Mouse (Mus musculus) urinary bladder, adult 18-20 months (tissue): ENCODE data around the gene Iqcb1.
A peak's percentile ranks its signal among the peaks of the same experiment; 100 is the strongest.

ENCODE experiments used
- DNase-seq, 2 experiments: peaks; one replicate each; pipeline ENCODE4 v3.0.0; 2022; ENCODE audit warnings: low spot score in 2 of 2, mixed read lengths in 2 of 2

Iqcb1 gene

DNA sequence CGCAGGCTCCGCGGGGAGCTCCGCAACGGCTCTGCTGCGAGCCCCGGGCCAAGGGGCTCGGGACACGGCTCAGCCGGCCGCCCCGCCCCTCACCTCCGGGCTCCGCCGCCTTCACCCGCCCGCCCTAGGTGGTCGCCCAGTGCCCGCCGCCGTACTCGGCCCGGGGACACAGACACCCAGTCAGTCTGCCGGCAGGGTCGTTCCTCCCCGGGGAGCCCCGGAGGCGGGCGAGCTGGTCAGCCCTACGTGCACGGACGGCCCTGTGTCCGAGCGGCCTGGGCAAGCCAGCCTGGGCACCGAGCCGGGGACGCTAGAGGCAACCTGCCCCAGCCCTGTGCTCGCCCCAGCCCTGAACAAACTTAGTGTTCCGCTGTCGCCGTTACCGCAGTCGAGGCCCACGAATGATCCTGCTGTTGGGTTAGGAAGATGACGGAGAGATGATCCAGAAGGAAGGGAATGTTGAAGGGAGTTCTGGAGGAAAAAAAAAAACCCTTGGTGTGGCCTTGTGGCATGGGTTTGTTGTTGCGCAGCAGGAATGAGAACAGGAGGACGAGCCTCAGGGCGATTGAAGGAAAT lies 47.2 kb downstream of the Iqcb1 start:
- peak in 1 of 2 experiments; percentile 81 for DNase-seq

DNA sequence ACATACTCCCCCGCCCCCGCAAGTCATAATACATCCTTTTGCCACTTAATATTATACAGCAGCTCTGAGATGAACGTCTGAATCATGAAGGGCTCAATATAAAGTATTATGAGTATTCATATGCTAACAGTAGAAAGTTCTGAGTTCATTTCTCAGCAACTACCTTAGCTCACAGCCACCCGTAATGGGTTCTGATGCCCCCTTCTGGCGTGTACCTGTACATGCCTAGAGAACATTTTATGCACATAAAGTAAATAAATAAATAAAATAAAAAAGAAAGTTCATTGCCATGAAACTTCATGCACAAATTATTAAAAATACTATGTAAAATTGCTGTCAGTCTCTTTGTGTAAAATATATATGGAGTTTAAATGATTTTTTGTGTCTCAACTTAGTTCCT lies 49.1 kb downstream of the Iqcb1 start:
- no peak for DNase-seq

DNA sequence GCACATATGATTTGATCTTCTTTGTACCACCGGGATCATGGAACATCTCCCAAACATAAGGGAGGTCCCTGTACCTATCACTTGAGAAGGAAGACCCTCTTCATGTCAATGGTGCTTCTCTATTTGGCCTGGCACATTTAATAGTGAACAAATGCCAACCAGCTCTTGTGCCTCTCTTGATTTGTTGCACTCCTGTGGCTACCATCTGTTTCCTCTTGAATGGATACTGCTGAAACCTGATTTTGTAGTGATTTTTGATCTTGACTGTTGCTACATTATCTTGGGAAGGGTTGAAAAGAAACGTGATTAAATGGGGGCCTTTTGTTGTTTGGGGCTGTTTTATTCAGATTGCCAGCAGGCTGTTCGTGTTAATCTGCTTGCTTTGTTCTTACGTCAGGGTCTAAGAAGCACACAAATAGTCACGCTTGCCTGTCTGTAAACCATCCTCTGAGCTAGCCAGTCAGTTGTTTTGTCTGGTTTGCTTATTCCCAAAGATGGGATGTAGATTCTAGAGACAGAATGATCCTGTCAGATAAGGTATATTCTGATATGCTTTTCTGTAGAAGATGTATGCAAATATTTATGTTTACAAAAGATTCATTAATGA lies 54.7 kb downstream of the Iqcb1 start:
- DNase-seq, result no peak

DNA sequence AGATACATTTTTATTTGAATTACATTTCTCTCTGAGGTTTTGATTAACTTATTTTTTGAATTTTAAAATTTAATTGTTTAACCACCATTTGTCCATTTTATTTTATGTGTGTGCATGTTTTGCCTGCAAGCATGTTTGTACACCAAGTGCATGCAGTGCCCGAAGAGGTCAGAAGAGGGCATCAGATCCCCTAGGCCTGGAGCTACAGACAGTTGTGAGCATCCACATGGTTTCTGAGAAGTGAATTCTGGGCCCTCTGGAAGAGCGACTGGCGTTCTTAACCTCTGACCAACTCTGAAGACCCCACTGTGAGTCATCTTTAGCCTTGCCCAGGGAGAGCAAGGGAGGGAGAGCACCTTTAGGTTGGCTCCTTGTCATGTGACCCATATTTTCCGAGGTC lies 56.7 kb downstream of the Iqcb1 start:
- no peak for DNase-seq

DNA sequence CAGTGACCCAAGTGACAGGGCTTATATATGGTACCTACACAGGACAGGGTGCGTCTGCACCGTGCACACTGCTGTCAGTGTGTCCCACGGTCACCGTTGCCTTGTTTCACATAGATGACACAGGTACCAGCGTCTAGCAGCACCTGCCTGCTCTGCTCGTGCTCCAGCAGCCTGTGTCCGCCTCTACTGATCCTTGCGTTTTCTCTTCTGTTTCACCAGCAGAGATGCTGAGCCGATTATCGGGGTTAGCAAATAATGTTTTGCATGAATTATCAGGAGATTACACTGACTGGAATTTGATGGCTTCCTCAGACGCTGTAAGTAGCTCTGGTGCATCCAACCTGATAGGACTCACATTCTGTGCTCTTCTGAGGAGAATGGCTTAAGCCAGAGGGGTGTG lies 57.7 kb downstream of the Iqcb1 start:
- no peak for DNase-seq

DNA sequence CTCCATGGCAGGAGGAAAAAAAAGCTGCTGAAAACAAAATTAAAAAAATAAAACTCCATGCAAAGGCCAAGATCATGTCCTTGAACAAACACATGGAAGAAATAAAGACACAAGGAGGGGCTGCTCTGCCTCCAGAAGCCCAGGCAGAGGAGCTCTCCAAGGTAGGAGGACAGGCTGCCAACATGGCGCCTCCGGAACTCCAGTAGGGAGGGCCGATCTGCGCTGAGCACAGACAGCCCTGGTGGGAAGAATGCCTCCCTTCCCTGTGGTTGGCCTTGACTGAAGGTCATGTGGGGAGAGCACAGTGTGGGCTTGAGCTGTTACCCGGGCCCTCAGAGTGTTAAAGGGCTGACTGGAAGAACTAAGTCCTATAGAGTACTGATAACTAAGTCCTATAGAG lies 59.4 kb downstream of the Iqcb1 start:
- DNase-seq, result no peak

DNA sequence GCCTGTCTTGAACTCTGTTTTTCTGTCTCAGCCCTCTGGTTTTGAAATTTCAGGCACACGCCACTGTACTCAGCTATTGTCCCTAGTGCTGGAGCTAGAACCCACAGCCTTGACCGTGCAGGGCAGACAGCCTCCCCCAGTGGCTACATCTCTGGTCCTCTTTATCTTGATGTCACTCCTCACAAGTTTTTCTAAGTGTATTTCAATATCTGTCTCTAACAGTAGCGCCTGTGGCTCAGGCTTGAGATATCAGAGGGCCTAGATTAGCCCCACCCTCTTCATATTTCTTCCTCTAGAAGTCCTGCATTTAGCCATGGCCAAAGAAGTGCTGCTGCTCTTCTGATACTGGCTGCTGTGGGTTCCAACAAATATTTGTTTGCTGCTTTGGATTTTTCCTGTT lies 62.4 kb downstream of the Iqcb1 start:
- DNase-seq, result no peak

DNA sequence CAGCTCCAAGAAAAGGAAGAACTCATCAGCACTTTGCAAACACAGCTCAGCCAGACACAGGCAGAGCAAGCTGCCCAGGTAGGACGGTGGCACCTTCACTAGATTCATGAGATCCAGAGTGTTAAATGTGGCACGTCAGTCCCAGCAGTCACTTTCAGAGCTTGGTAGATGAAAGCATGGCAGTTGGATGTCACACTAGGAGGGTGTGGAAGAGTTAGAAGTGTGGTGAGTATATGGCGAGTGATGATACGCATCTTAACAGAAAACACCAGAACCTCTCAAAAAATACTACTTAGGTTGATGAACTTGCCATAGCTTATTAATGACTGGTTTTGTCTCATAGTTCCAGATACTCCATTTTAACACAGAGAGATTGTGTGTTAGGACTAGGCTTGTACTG lies 63.2 kb downstream of the Iqcb1 start:
- DNase-seq, result no peak

DNA sequence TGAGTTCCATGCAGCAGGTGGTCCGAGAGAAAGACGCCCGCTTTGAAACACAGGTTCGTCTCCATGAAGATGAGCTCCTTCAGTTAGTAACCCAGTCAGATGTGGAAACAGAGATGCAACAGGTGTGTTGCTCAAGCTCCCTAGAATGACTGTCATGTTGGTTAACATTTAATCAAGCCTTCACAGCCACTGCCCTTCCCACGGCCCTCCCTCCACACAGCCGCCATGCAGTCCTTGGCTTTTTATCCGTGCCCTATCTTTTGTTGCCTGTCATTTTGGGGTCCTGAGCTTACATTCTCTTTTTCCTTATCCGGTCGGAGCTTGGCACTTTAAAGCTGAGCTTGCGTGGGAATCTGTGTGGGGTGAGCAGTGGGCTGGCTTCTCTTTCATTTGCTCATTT lies 65.1 kb downstream of the Iqcb1 start:
- DNase-seq, result no peak

DNA sequence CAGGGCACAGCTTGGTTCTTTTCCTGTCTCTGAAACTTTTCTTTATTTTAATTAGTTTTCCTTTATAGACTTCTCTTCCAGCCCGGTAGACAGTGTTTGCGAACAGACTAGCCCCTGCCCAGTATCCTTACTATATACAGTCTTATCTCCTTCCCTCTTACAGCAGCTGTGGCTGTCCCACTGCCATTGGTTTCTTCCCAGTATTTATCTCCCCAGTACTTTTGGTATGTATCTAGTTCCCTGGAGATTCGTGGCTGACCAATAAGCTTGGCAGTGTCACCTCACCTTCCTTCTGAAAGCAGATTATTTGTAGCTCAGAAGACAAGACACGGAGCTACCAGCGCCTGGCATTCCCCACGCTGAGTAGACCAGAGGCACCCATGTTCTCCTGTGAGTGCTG lies 68.5 kb downstream of the Iqcb1 start:
- no peak for DNase-seq

DNA sequence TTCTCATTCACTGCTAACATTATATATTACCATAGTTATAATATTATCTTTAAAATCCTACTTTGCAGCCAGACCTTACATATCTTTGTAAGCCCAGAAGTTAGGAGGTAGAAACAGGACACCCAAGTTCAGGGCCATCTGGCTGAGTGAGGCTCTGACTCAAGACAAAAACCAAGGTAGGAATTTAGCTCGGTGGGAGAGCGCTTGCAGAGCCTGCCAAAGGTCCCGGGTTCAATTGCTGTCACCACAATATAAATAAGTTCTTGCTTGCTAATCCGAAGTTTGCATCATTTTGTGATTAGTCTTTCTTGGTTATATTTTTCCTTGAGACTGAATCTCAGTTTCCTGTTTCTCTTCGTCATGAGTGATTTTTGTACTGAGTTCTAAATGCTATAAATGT lies 75.0 kb downstream of the Iqcb1 start:
- no peak for DNase-seq

DNA sequence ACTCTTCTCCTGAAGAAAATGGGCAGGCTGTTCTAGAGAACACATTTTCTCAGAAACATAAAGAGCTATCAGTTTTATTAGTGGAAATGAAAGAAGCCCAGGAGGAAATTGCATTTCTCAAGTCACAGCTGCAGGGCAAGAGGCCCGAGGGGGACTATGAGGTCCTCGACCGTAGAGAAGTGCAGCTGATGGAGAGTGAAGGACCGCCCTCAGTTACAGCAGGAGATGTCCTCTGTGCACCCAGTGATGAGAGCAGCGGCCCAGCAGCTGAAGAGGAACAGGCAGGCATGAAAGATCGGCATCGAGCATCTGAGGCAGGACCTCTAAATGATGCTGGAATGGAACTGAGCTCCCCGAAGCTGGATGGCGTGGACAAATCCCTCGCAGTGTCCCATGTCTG lies 83.7 kb downstream of the Iqcb1 start:
- DNase-seq, result no peak

DNA sequence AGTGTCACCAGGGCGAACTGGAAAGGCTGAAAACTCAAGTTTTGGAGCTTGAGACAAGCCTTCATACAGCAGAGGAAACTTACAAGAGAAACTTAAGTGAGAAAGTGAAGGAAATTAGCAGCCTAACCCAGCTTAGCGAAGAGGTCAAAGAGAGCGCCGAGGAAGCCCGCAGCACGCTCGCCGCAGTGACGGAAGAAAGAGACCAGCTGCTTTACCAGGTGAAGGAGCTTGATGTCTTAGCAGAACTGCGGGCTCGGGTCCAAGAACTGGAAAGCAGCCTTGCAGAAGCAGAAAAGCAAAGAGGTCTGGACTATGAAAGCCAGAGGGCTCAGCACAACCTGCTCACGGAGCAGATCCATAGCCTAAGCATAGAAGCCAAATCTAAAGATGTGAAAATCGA lies 84.1 kb downstream of the Iqcb1 start:
- no peak for DNase-seq

DNA sequence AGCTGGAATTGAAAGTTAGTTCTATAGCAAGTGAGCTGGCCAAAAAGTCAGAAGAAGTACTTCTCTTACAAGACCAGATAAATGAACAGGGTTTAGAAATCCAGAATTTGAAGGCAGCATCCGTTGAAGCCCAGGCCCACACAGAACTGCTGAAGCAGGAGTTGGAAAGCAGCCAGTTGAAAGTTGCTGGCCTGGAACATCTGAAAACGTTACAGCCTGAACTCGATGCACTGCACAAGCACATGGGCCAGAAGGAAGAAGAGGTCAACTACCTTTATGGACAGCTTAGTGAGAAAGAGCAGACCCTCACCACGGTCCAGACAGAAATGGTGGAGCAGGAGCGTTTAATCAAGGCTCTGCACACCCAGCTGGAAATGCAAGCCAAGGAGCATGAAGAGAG lies 86.0 kb downstream of the Iqcb1 start:
- DNase-seq, result no peak

DNA sequence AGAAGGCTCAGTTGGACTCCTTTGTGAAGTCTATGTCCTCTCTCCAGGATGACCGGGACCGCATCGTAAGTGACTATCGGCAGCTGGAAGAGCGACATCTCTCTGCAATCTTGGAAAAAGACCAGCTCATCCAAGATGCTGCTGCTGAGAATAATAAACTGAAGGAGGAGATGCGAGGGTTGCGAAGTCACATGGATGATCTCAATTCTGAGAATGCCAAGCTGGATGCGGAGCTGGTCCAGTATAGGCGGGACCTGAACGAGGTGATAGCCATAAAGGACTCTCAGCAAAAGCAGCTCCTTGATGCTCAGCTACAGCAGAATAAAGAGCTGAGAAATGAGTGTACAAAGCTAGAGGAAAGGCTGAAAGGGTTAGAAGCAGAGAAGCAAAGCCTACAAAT lies 90.3 kb downstream of the Iqcb1 start:
- DNase-seq, result no peak

DNA sequence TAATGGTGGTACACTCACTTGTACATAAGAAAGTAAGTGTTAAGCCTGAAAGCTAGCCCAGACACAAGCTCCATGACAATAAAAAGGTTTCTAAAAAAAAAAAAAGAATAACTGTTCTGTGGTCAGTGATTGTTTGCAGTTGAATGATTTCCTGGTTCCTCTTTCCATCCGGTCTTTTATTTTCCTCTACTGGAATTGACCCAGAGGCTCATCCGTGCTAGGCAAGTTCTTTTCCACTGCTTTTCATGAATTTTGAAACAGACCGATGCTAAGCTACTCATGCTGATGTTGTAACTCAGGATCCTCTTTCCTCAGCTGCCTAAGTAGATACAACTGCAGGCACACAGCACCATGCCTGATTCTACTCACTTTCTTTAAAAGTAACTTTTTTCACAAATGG lies 92.2 kb downstream of the Iqcb1 start:
- DNase-seq, result no peak

DNA sequence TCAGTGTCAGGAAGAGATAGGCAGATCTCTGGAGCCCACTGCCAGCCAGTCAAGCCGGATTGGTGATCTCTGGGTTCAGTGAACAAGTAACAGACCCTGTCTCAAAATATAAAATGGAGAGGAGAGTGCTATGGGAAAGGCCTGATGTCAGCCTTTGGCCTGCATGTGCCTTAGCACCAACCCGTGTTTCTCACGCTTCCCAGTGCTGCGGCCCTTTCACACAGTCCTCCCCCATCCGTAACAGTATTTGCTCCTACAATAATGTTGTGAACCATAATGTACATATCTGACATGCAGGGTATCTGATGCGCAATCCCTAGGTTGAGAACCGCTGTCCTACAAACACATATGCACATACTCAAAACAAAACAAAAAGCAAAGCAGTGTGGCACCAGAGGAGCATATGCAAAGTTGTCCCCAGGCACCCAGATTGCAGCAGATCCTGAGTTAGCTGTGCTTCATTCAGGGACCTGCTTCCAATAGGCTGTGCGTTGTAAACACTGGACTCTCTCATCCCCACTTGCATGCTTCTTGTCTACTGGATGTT lies 93.0 kb downstream of the Iqcb1 start:
- DNase-seq, result no peak

DNA sequence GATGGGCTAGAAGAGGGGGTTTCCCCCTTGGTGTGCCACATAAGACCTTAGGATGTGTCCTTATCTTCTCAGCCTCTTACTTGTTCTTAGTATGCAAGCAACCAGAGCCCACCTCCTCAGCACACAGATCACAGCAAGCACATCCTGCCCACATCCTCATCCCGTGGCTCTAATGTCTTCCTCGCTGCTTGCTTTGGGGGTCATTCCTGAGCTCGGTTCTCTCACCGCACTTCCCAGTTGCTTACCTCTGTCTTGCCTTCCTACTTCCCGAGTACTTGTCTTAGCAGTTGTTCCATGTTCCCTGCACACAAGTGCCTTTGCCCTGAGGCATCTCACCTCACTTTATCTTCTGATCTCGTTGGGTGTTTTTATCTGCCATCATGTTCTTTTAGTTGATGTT lies 93.8 kb downstream of the Iqcb1 start:
- no peak for DNase-seq
